Mouse (Mus musculus): ENCODE measurements at regions not wholly inside any gene's neighbourhood (a gene's known extent, or its start where the extent isn't known, plus 50 kb on each side); places are given as distances from the start of the nearest gene placed in this dataset.

GRCm38 (mm10) chr14:76615603-76616366 lies 59.1 kb upstream of the Serp2 start:
- no peak for DNase-seq (ENCODE audit: low spot score in 2 of 2)

GRCm38 (mm10) chr14:76615182-76615581 lies 58.5 kb upstream of the Serp2 start:
- no peak for DNase-seq (ENCODE audit: low spot score in 2 of 2)

- no peak for DNase-seq (ENCODE audit: low spot score in 2 of 2)
Measured at GRCm38 (mm10) chr14:76614682-76615081, 58.0 kb upstream of the Serp2 start.

- DNase-seq (ENCODE audit: low spot score in 2 of 2) = no peak
Measured at GRCm38 (mm10) chr14:76613604-76614003, 56.9 kb upstream of the Serp2 start.

GRCm38 (mm10) chr14:76610429-76611378 lies 54.0 kb upstream of the Serp2 start:
- DNase-seq (ENCODE audit: low spot score in 2 of 2) = no peak
